Mouse (Mus musculus) embryo, embryonic 10 days (tissue): ENCODE data around the gene Abca14.
"Not testable (repeated sequence)": the region's sequence is repeated elsewhere in the genome, so short reads cannot be mapped to it uniquely, and the experiment has no call there.

Experiments used
- DNase-seq: peaks from one replicate; pipeline ENCODE4 v3.0.0-alpha.2; 2015; ENCODE audit warnings: low spot score

Abca14 gene

GRCm38 (mm10) chr7:120201771-120202170 is 2.0 kb upstream of the Abca14 start, which contains the start of gene Crym:
Crym (minus strand) TSS chr7:120202111.
- peak; percentile 33 for DNase-seq

GRCm38 (mm10) chr7:120205989-120206388 is 2.2 kb downstream of the Abca14 start:
- no peak for DNase-seq

- DNase-seq = no peak
Observed at GRCm38 (mm10) chr7:120228541-120228940, 24.8 kb downstream of the Abca14 start.

DNA sequence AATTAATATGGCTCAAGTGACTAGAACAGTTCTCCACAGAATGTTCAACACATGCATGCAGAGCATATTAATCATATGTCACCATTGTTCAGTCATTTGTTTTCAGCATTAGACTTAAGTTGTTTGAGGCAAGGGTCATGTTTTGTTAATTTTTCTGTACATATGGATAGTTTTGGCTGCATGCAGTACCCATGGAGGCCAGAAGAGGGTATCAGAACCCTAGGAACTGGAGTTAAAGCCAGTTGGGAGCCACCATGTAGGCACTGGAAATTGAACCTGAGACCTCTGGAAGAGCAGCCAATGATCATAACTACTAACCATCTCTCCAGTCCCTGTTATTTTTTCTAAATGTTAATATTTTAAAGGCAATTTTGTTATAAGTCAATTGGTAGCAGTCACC is 37.3 kb downstream of the Abca14 start:
- no peak for DNase-seq

DNA sequence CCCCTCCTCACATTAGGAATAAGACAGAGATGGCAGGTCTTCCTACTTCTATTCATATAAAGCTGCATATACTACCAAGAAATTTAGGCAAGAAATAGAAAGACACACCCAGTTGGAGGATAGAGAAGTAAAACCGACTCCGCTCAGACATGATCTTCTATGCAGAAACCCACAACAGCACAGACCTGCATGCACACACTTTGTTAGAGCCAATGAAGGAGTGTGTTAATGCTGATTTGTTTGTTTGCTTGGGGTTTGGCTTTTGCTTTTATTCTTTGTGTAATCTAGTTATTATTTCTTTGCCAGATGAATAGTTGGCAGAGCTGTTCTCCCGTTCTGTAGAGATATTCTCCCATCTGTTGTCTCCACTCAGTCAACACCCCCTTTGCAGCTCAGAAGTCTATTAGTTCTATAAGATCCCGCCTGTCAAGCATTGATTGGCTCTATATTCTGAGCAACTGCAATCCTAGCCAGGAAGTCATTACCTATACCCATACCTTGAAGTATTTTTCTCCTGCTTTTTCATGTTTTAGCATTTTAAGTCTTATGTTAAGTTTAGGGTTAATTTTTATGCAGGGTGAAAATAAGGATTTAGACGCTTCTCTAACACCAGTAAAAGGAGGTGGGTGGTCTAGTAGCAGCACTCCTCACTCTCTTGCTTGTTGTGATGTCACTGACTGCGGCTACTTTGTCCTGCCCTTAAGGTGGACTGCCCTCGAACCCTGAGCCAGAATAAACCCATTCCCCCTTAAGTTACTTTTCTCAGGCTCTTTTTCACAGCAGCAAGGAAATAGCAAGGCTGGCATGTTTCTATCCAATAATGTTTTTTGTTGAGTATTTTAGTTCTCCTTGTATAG is 67.6 kb downstream of the Abca14 start:
- no peak for DNase-seq

DNA sequence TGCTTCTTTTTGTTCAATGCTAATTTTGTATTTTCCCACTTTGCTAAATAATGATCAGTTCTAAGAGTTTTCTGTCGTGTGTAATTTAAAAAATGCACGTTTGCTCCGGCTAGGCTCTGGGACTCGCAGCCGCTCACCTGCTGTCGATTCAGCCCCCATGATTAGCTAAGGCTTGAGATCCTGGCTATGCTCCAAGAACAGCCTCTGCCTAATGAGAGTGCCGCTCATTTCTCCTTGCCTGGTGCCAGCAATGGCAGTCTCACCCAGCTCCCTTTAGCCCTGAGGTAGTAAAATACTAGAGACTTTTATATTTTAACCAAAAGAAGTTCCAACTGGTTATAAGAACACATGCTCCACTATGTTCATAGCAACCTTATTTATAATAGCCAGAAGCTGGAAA is 68.3 kb downstream of the Abca14 start:
- DNase-seq = no peak

DNA sequence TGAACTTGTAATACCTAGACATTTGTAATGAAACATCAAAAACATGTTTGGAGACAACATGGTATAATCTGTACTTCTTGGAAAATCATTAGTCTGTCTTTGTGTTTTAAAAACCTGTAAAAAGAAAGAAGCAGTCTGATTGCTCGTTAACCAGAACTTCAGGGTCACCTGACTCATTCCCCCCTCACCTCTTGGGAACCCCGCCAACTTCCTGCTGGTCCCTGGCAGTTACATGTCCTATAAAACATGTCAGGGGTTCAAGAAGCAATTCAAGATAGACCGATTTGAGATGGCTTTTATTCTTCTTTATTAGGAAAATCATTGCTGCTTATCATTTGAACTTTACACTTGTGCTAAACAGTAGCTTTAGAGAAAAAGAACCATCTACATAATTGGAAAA is 81.5 kb downstream of the Abca14 start:
- DNase-seq = no peak

GRCm38 (mm10) chr7:120316086-120316485 is 112.3 kb downstream of the Abca14 start:
- no peak for DNase-seq

- no peak for DNase-seq
Observed at GRCm38 (mm10) chr7:120322963-120323362, 119.2 kb downstream of the Abca14 start.

DNA sequence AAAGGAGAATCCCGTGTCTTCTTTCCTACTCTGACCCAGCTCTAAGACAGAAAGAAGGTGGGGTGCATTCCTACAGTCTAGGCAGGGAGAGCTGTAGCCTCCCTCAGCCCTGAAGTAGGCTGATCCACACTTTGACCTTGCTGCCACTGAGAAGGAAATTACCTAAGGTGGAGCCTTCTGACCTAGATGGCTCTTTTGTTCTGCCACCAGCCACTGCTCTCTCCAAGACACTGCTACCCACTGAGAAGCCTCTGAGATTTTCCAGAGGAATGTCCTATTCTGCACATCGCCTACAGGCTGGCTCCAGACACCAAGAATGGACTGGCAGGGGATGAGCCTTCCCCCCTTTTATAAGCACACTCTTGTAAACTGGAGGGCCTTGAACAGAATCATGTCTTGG is 122.2 kb downstream of the Abca14 start:
- DNase-seq = not testable (repeated sequence)

DNA sequence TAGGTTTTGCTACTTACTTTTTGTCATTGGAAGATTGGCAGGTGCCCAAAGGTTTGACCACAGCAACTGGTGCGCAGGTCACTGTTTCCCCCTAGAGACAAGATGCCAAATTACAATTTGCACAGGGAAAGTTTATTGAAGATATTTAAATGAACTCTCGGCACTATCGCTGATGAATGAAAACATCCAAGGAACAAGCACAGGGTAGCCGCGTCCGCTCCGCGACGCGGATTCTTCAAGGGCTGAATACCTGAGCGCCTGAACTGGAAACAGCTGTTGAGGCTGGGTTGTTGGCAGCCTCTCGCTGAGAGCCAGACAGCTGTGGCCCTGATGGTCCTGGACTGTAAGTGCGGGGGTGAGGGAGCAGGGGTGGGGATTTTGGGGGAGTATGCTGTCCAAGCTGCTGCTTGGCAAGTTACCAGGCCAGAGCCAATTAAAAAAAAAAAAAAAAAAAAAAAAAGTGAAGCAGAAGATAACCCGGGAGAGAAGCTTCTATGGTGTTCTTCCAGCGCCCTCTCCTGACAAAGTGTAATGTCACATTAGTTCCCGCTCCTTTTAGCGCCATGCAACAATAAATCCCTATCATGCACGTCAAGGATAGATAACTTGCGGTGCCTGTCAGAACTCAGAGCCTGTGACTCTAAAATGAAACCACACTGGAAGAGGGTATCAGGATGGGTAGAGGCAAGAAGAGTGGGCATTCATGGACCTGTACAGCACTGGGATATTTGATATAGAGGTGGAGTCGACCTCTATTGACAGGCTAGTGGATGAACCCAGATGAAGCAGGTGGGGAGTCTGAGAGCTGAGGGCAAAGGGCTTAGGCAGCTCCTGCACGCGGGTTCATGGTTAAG is 123.7 kb downstream of the Abca14 start:
- peak; percentile 59 for DNase-seq

DNA sequence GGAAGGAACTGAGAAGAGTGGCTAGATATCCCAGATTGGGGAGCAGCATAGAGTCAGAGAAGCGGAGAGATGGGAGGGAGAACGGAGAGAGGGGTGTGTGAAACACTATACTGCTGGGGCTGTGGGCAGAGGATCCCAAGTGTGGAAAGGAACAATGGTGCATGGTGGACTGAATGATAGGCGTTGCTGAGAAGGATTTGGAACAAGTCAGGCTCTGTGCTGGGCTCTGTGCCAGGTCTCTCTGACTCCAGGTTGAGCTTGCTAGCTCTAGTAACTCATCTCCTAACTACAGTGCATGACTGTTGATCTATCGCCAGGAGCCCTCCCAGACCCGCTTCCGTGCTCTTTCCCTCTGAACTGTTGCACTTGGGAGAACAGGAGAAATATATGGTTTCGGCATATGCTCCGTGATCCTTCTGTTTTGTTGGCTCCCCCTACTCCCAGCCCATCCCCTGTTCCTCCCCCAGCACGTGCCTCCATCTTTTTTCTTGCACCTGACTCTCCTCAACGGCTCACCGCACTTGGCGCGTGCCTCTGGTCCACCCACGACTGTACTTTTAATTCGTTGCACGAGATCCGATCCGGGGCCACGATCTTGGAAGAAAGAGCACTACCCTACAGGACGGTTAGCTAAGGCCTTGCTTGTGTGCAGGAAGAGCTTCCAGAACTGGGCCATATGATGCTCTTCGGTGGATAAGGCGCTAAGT is 124.5 kb downstream of the Abca14 start, which contains the start of gene Abca15:
Gene Abca15, plus strand, starts transcription at position 584 of the 707 bp plus-strand sequence.
- DNase-seq = no peak

GRCm38 (mm10) chr7:120361159-120361558 is 157.4 kb downstream of the Abca14 start:
- DNase-seq = peak; percentile 73
